Mouse (Mus musculus): Measurements from ENCODE around the gene Lca5l.

DNA sequence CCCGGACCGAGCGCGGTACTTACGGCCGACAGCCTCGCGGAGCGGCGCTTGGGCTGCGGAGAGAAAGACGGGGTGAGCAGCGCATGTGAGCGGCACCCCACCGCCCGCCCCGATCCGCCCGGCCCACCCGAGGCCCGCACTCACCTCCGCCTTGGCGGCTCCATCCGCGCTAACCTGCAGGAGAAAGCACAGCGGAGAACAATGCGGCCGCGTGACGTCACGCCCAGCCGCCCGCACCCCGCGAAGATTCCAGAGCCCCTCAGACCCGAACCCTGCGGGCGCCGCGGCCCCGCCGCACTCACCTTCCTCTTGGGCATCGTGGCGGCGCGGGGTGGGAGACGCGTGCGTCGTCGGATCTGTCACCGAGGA is 64.8 kb downstream of the Lca5l start:
- TF ChIP-seq CTCF (IDR thresholded peaks at IDR 0.05; ENCODE audit: extremely low read depth, insufficient read depth, low read length) (no peak), POLR2A (IDR thresholded peaks at IDR 0.05; ENCODE audit: extremely low read depth, insufficient read depth, low read length) (no peak)

Measured in cortical plate, adult 2 months (tissue).